ENCODE assay signal across 10 mouse cellular contexts in the genomic region with DNA sequence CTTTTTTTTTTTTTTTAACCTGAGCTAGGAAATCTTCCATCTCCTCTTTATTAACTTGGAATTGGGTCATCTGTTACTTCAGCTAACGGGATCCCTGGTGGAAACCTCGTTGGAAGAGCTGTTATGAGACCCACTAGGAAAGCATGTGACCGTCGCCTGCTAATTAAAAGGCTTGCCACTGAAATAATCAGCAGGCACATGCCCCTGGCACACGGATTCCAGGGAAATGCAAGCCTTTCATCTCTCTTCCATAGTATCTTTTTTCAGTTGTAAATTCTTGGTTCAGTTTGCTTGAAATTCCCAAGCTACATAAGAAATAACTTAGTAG. TPM values are rescaled to one million over a fixed set of nuclear protein-coding genes. Genes with fewer than 3 reads are reported as not detected.
DNase-seq lines count a peak whose midpoint lies in the region; ATAC-seq and TF ChIP-seq lines count a peak whose summit lies in the region.
"Had no signal": no experiment of that assay in that cellular context is flagged by ENCODE, and none has a peak within 500 bp of the region (broad histone marks: within the 10 kb centered on the region; RNA-seq: fewer than 3 reads in every experiment).

No protein-coding gene starts in this region.

- TF ChIP-seq POLR2A in bone marrow macrophage, adult 2 months (IDR thresholded peaks at IDR 0.05; ENCODE audit: borderline replicate concordance, low read depth, low read length), result no peak

- H3K9me3 ChIP-seq in heart, embryonic 10.5 days, result 0 out of 2 replicates have a peak, but pooled peaks cover 4% of the 10 kb centered on the region
- no peaks in the 10 kb centered on the region for H3K9me3 ChIP-seq in hindbrain, embryonic 15.5 days
- H3K9me3 ChIP-seq in midbrain, embryonic 11.5 days (ENCODE audit: control insufficient read depth, low read length), result no peaks in the 10 kb centered on the region

- H3K36me3 ChIP-seq in heart, embryonic 10.5 days, result peaks cover 50% of the 10 kb centered on the region
- H3K36me3 ChIP-seq in hindbrain, embryonic 15.5 days, result no peaks in the 10 kb centered on the region
- no peaks in the 10 kb centered on the region for H3K36me3 ChIP-seq in midbrain, embryonic 11.5 days (ENCODE audit: control insufficient read depth, insufficient read depth, low read length)

- peaks cover 62% of the 10 kb centered on the region for H3K4me1 ChIP-seq in heart, embryonic 10.5 days
- H3K4me1 ChIP-seq in bone marrow macrophage, adult 2 months (ENCODE audit: control insufficient read depth, insufficient read depth, low read length), result peaks cover 48% of the 10 kb centered on the region
- peaks cover 34% of the 10 kb centered on the region for H3K4me1 ChIP-seq in hindbrain, embryonic 15.5 days (replicated peaks)
- H3K4me1 ChIP-seq in midbrain, embryonic 11.5 days (ENCODE audit: control insufficient read depth, insufficient read depth, low read length), result peaks cover 13% of the 10 kb centered on the region

- intact Hi-C loops in heart, postnatal 25 days (cut with DNase I), result loop anchor here (2.0 to 5.0 kb wide), 2 partner anchors 49 to 66 kb away; no protein-coding TSS in a partner anchor
- intact Hi-C loops in left cerebral cortex, postnatal 36 days (cut with DNase I), result no loop called here

- ATAC-seq in hindbrain, embryonic 15.5 days (ENCODE audit: low FRiP score, low read depth), result peak; percentile 70; the same call in 1 of the 2 replicates
- peak; percentile 16; the same call in 1 of the 2 replicates for ATAC-seq in midbrain, embryonic 11.5 days (ENCODE audit: low FRiP score)

- 18% methylated on average over 5 of the region's 5 CpGs for WGBS in heart, embryonic 10.5 days
- WGBS in hindbrain, embryonic 15.5 days, result 23% methylated on average over 5 of the region's 5 CpGs
- 15% methylated on average over 5 of the region's 5 CpGs for WGBS in midbrain, embryonic 11.5 days

- no peak for TF ChIP-seq CTCF in bone marrow macrophage, adult 2 months (IDR thresholded peaks at IDR 0.05; ENCODE audit: low read depth, low read length)

- no peak overlapping the region for H3K9ac ChIP-seq in hindbrain, embryonic 15.5 days
- no peak overlapping the region for H3K9ac ChIP-seq in midbrain, embryonic 11.5 days (ENCODE audit: low read length)

- no peaks in the 10 kb centered on the region for H3K27me3 ChIP-seq in heart, embryonic 10.5 days (ENCODE audit: insufficient read depth, poor library complexity, severe bottlenecking)
- no peaks in the 10 kb centered on the region for H3K27me3 ChIP-seq in hindbrain, embryonic 15.5 days
- peaks cover 5% of the 10 kb centered on the region; the same call in 1 of the 2 replicates for H3K27me3 ChIP-seq in midbrain, embryonic 11.5 days (ENCODE audit: control insufficient read depth, insufficient read depth, low read length)

- 0 out of 2 replicates have a peak overlapping the region, but pooled peaks have one; percentile 15 for H3K4me3 ChIP-seq in heart, embryonic 10.5 days
- H3K4me3 ChIP-seq in bone marrow macrophage, adult 2 months (ENCODE audit: insufficient read depth, low read length), result no peak overlapping the region
- H3K4me3 ChIP-seq in hindbrain, embryonic 15.5 days, result no peak overlapping the region
- no peak overlapping the region for H3K4me3 ChIP-seq in midbrain, embryonic 11.5 days (ENCODE audit: low read depth, low read length)

- H3K27ac ChIP-seq in heart, embryonic 10.5 days, result peak overlapping the region; percentile 88
- peak overlapping the region; percentile 89 for H3K27ac ChIP-seq in bone marrow macrophage, adult 2 months (ENCODE audit: insufficient read depth, low read depth, low read length)
- peak overlapping the region; percentile 70 for H3K27ac ChIP-seq in hindbrain, embryonic 15.5 days (replicated peaks)
- no peak overlapping the region for H3K27ac ChIP-seq in midbrain, embryonic 11.5 days (ENCODE audit: low read depth, low read length)

- no peak for DNase-seq in heart, embryonic 10.5 days (ENCODE audit: low spot score)
- no peak for DNase-seq in heart, postnatal 25 days (ENCODE audit: low spot score)
- no peak for DNase-seq in midbrain, embryonic 11.5 days (ENCODE audit: low spot score, missing footprints)
- no peak for DNase-seq in spleen, postnatal 10 days (ENCODE audit: low spot score in 2 of 2)
- DNase-seq in left cerebral cortex, postnatal 36 days (ENCODE audit: low spot score in 2 of 2), result no peak
- no peak for DNase-seq in adrenal gland, adult 8-10 months
- DNase-seq: B cell, adult 2 months; cerebellum, adult 2 months had no signal

- no peak overlapping the region for H3K4me2 ChIP-seq in hindbrain, embryonic 15.5 days
- H3K4me2 ChIP-seq in midbrain, embryonic 11.5 days, result no peak overlapping the region

RNA-seq across cellular contexts. Expression of a gene that starts 21.6 kb away (rescaled TPM):
- 141 and 272 TPM in 2 replicates for polyA plus RNA-seq in heart, embryonic 10.5 days (2016; fragmentation: Nextera tagmentation; extraction: Ambion mirVana)
- 100 to 1,000 TPM in 1 of 2 experiments, 10 to 100 TPM in 1; 99.0 to 108 TPM for total RNA-seq in heart, postnatal 25 days (2021)
- polyA plus RNA-seq in bone marrow macrophage, adult 2 months (2012; ENCODE audit: insufficient read depth, insufficient read length, missing spikeins), result 31.0 and 36.5 TPM in 2 replicates
- polyA plus RNA-seq in hindbrain, embryonic 15.5 days (2015; fragmentation: Nextera tagmentation; extraction: Ambion mirVana), result 9.1 and 10.2 TPM in 2 replicates
- polyA plus RNA-seq in midbrain, embryonic 11.5 days (2014; fragmentation: Nextera tagmentation; extraction: Ambion mirVana), result 13.3 and 14.9 TPM in 2 replicates
- 10 to 100 TPM; 27.0 to 27.7 TPM for total RNA-seq in left cerebral cortex, postnatal 36 days (2021)
- 10 to 100 TPM; 75.7 to 93.3 (median 83.9) TPM for total RNA-seq in adrenal gland, adult 8-10 months (2022)
